Mouse (Mus musculus) CH12.LX (cell line): ENCODE results near the gene Myrf.

Experiments used
- CTCF ChIP-seq, 2 experiments: IDR thresholded peaks in 1 of 2; conservative IDR thresholded peaks in 1 of 2; 2 replicates each; pipeline ENCODE4 v1.5.1; 2011 to 2012; ENCODE audit warnings: low read depth in 2 of 2, low read length in 2 of 2, improper control_type of control experiment in 1 of 2, inconsistent platforms in 1 of 2, mild to moderate bottlenecking in 1 of 2, moderate library complexity in 1 of 2
- EP300 ChIP-seq: IDR thresholded peaks from 2 replicates; pipeline ENCODE4 v1.6.1; 2011; ENCODE audit warnings: low read length, improper control_type of control experiment
- MEF2A ChIP-seq: IDR thresholded peaks from 2 replicates; pipeline ENCODE4 v1.6.1; 2014; ENCODE audit warnings: low read depth, mild to moderate bottlenecking, inconsistent platforms, low read length, improper control_type of control experiment, borderline replicate concordance
- MXI1 ChIP-seq: IDR thresholded peaks from 2 replicates; pipeline ENCODE4 v1.6.1; 2011; ENCODE audit warnings: mild to moderate bottlenecking, low read depth, low read length, improper control_type of control experiment
- POLR2A ChIP-seq: IDR thresholded peaks from 2 replicates; pipeline ENCODE4 v1.6.1; 2011; ENCODE audit warnings: low read depth, mild to moderate bottlenecking, improper control_type of control experiment, low read length
- ZC3H11A ChIP-seq: IDR thresholded peaks from 2 replicates; pipeline ENCODE4 v1.6.1; 2012; ENCODE audit warnings: low read depth, mild to moderate bottlenecking, inconsistent platforms, low read length, improper control_type of control experiment
- ZMIZ1 ChIP-seq: IDR thresholded peaks from 2 replicates; pipeline ENCODE4 v1.6.1; 2012; ENCODE audit warnings: low read depth, mild to moderate bottlenecking, inconsistent platforms, low read length, improper control_type of control experiment

GRCm38 (mm10) chr19:10210885-10211284 lies 29.7 kb downstream of the Myrf start:
- TF ChIP-seq MEF2A (no peak), ZC3H11A (no peak), ZMIZ1 (no peak), POLR2A (no peak), CTCF (conservative IDR thresholded peaks at IDR 0.05 in 1 of 2, IDR thresholded peaks at IDR 0.05 in 1 of 2; ENCODE audit: low read depth in 2 of 2, low read length in 2 of 2) (no peak), EP300 (no peak), MXI1 (no peak)
